Mouse (Mus musculus) megakaryocyte, embryonic 14.5 days (primary cell): ENCODE measurements around the gene Lrmda.

Experiments used
- FLI1 ChIP-seq: IDR thresholded peaks from 2 replicates; pipeline ENCODE4 v1.6.1; 2012; ENCODE audit warnings: low read length, inconsistent platforms, mixed read lengths
- GATA1 ChIP-seq: IDR thresholded peaks from 3 replicates; pipeline ENCODE4 v1.6.1; 2012; ENCODE audit warnings: mixed read lengths, low read length, inconsistent platforms, borderline replicate concordance

GRCm38 (mm10) chr14:22545887-22546675 is 526.6 kb downstream of the Lrmda start:
- no peak for TF ChIP-seq GATA1
- no peak for TF ChIP-seq FLI1
